In the genomic region with DNA sequence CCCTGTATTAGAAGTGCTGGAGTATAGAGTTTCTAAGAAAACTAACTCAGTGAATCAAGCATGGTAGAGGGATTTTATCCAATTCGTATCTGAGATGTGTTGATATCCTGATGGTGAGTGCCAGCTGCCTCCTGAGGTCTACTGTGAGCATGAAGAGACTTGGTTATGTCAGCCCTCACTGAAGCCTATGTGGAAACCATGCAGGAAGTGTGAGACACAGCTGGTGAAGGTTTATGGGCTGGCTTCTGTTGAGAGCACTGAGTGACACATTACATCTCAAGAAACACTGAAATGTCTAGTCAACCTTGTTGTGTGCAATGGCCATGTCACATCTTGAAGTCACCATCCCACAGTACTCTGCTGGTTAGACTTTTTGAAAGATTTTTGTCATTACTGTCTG, we compare ENCODE assay signal across 15 mouse cellular contexts.
DNase-seq lines count a peak whose midpoint lies in the region; TF ChIP-seq lines count a peak whose summit lies in the region.
"Had no signal": no experiment of that assay in that cellular context is flagged by ENCODE, and none has a peak within 500 bp of the region (broad histone marks: within the 10 kb centered on the region; RNA-seq: fewer than 3 reads in every experiment).

No protein-coding gene starts in this region.

- TF ChIP-seq CTCF in thymus, adult 2 months (IDR thresholded peaks at IDR 0.05; ENCODE audit: borderline replicate concordance, control insufficient read depth, extremely low read depth, insufficient read depth, low read length, poor library complexity) = no peak

- H3K27me3 ChIP-seq in thymus, adult 2 months (ENCODE audit: control insufficient read depth, insufficient read depth, low read length) = no peaks in the 10 kb centered on the region
- no peaks in the 10 kb centered on the region for H3K27me3 ChIP-seq in midbrain, embryonic 10.5 days (ENCODE audit: low read depth, poor library complexity, severe bottlenecking)
- H3K27me3 ChIP-seq: embryonic facial prominence, embryonic 12.5 days; heart, embryonic 13.5 days; hindbrain, embryonic 13.5 days had no signal

- H3K36me3 ChIP-seq in thymus, adult 2 months (ENCODE audit: control insufficient read depth, insufficient read depth, low read length) = no peaks in the 10 kb centered on the region
- H3K36me3 ChIP-seq in midbrain, embryonic 10.5 days = no peaks in the 10 kb centered on the region
- H3K36me3 ChIP-seq: embryonic facial prominence, embryonic 12.5 days; heart, embryonic 13.5 days; hindbrain, embryonic 13.5 days had no signal

- TF ChIP-seq POLR2A in thymus, adult 2 months (IDR thresholded peaks at IDR 0.05; ENCODE audit: control insufficient read depth, extremely low read depth, insufficient read depth, low read length, poor library complexity) = no peak

- no peaks in the 10 kb centered on the region; the same call in 1 of the 2 replicates for H3K9me3 ChIP-seq in midbrain, embryonic 10.5 days (replicated peaks)
- H3K9me3 ChIP-seq: embryonic facial prominence, embryonic 12.5 days; heart, embryonic 13.5 days; hindbrain, embryonic 13.5 days had no signal

- H3K27ac ChIP-seq in thymus, adult 2 months (ENCODE audit: control insufficient read depth, insufficient read depth, low read length) = no peak overlapping the region; the same call in 1 of the 2 replicates
- no peak overlapping the region for H3K27ac ChIP-seq in midbrain, embryonic 10.5 days (replicated peaks)
- H3K27ac ChIP-seq: embryonic facial prominence, embryonic 12.5 days; heart, embryonic 13.5 days; hindbrain, embryonic 13.5 days; hindbrain, postnatal 0 days had no signal

- 16% methylated on average over 1 of the region's 1 CpGs for WGBS in thymus, adult 2 months
- WGBS in midbrain, embryonic 10.5 days = 87% methylated on average over 1 of the region's 1 CpGs

- H3K4me3 ChIP-seq in thymus, adult 2 months (ENCODE audit: control insufficient read depth, insufficient read depth, low read length) = no peak overlapping the region
- H3K4me3 ChIP-seq in midbrain, embryonic 10.5 days = no peak overlapping the region
- H3K4me3 ChIP-seq: embryonic facial prominence, embryonic 12.5 days; heart, embryonic 13.5 days; hindbrain, embryonic 13.5 days had no signal

- intact Hi-C loops in left cerebral cortex, postnatal 36 days (cut with DNase I) = no loop called here

- H3K4me1 ChIP-seq in thymus, adult 2 months (replicated peaks; ENCODE audit: control insufficient read depth, insufficient read depth, low read length) = peaks cover 13% of the 10 kb centered on the region
- H3K4me1 ChIP-seq in midbrain, embryonic 10.5 days = no peaks in the 10 kb centered on the region
- H3K4me1 ChIP-seq: embryonic facial prominence, embryonic 12.5 days; heart, embryonic 13.5 days; hindbrain, embryonic 13.5 days had no signal

- peak; percentile 2 for DNase-seq in gastrocnemius, postnatal 25 days
- no peak for DNase-seq in gastrocnemius, adult 18-20 months (ENCODE audit: low spot score)
- peak; percentile 57 for DNase-seq in 416B (ENCODE audit: low read depth)
- peak; percentile 40 for DNase-seq in thymus, adult 2 months
- DNase-seq in thymus, postnatal 25 days = peak; percentile 45
- DNase-seq in left cerebral cortex, postnatal 36 days (ENCODE audit: low spot score in 2 of 2) = no peak
- DNase-seq in midbrain, embryonic 10.5 days (ENCODE audit: low spot score) = no peak
- no peak for DNase-seq in kidney, adult 9 months
- DNase-seq: adrenal gland, postnatal 14 days; cerebellum, adult 11-12 months; cerebellum, adult 9-10 months had no signal

Comparison
In these comparisons a context has a peak if more than half of its experiments do, and no peak if none do; other contexts are left out.
1. DNase-seq: peak in gastrocnemius, postnatal 25 days (single experiment), 416B (single experiment), thymus, adult 2 months (single experiment) and thymus, postnatal 25 days (single experiment); none in gastrocnemius, adult 18-20 months (single experiment), left cerebral cortex, postnatal 36 days (0 of 2), midbrain, embryonic 10.5 days (single experiment) and kidney, adult 9 months (single experiment).